Mouse (Mus musculus): ENCODE measurements around the gene Proca1.

The Proca1 gene

GRCm38 (mm10) chr11:78165761-78166109, 27.5 kb upstream of the Proca1 start:
- DNase-seq (ENCODE audit: low spot score in 2 of 2), result peak in 1 of 2 experiments; percentile 67

GRCm38 (mm10) chr11:78166161-78166560, 27.0 kb upstream of the Proca1 start:
- no peak for DNase-seq (ENCODE audit: low spot score in 2 of 2)

- DNase-seq (ENCODE audit: low spot score in 2 of 2), result no peak
These were observed 26.6 kb upstream of the Proca1 start for GRCm38 (mm10) chr11:78166640-78167039.

GRCm38 (mm10) chr11:78167257-78167959, 25.8 kb upstream of the Proca1 start:
- no peak for DNase-seq (ENCODE audit: low spot score in 2 of 2)

GRCm38 (mm10) chr11:78168541-78169468, 24.4 kb upstream of the Proca1 start:
- no peak for DNase-seq (ENCODE audit: low spot score in 2 of 2)

GRCm38 (mm10) chr11:78170306-78170705, 22.9 kb upstream of the Proca1 start:
- DNase-seq (ENCODE audit: low spot score in 2 of 2), result peak in 1 of 2 experiments; percentile 48

- no peak for DNase-seq (ENCODE audit: low spot score in 2 of 2)
These were observed 21.9 kb upstream of the Proca1 start for GRCm38 (mm10) chr11:78171328-78171727.

GRCm38 (mm10) chr11:78172034-78172747, 21.0 kb upstream of the Proca1 start:
- no peak for DNase-seq (ENCODE audit: low spot score in 2 of 2)

GRCm38 (mm10) chr11:78172748-78173383, 20.3 kb upstream of the Proca1 start:
- DNase-seq (ENCODE audit: low spot score in 2 of 2), result no peak

- DNase-seq (ENCODE audit: low spot score in 2 of 2), result no peak
These were observed 18.7 kb upstream of the Proca1 start for GRCm38 (mm10) chr11:78174506-78174905.

- DNase-seq (ENCODE audit: low spot score in 2 of 2), result no peak
These were observed 17.3 kb upstream of the Proca1 start for GRCm38 (mm10) chr11:78175771-78176401.

- DNase-seq (ENCODE audit: low spot score in 2 of 2), result peak; percentile 89 to 91
These were observed 16.8 kb upstream of the Proca1 start, which contains the start of the genes Nek8 and Tlcd1 for GRCm38 (mm10) chr11:78176402-78176862. Gene Nek8 (minus strand): TSS chr11:78176675. Gene Tlcd1 (plus strand): TSS chr11:78176711.

- DNase-seq (ENCODE audit: low spot score in 2 of 2), result no peak
These were observed 16.3 kb upstream of the Proca1 start for GRCm38 (mm10) chr11:78176905-78177331.

GRCm38 (mm10) chr11:78177437-78177836, 15.8 kb upstream of the Proca1 start:
- DNase-seq (ENCODE audit: low spot score in 2 of 2), result peak; percentile 37 to 57

GRCm38 (mm10) chr11:78177903-78178858, 15.0 kb upstream of the Proca1 start:
- DNase-seq (ENCODE audit: low spot score in 2 of 2), result peak; percentile 93 to 96

- peak; percentile 49 to 51 for DNase-seq (ENCODE audit: low spot score in 2 of 2)
These were observed 14.2 kb upstream of the Proca1 start for GRCm38 (mm10) chr11:78178859-78179437.

- DNase-seq (ENCODE audit: low spot score in 2 of 2), result no peak
These were observed 13.7 kb upstream of the Proca1 start for GRCm38 (mm10) chr11:78179438-78179999.

GRCm38 (mm10) chr11:78180081-78180761, 13.0 kb upstream of the Proca1 start:
- DNase-seq (ENCODE audit: low spot score in 2 of 2), result no peak
